Mouse (Mus musculus): ENCODE results near the gene Zfp36. TPM values are rescaled to one million over a fixed set of nuclear protein-coding genes. Genes with fewer than 3 reads are reported as not detected.

The Zfp36 gene
- total and polyA plus RNA-seq, 3 experiments: 0.50 to 2.8 TPM; not detected in 1

GRCm38 (mm10) chr7:28386462-28386861 lies 6.4 kb upstream of the Zfp36 start:
- no peaks in the 10 kb centered on the region for H3K9me3 ChIP-seq (replicated peaks; ENCODE audit: insufficient read depth, low read length)
- H3K79me2 ChIP-seq (ENCODE audit: control insufficient read depth, insufficient read depth, low read length, poor library complexity): peaks cover 2% of the 10 kb centered on the region
- no peak for TF ChIP-seq RCOR1 (IDR thresholded peaks at IDR 0.05; ENCODE audit: low read depth, low read length)
- TF ChIP-seq ZKSCAN1 (IDR thresholded peaks at IDR 0.05; ENCODE audit: low read depth, low read length): no peak
- peak; percentile 59; the same call in 1 of the 2 replicates for TF ChIP-seq SIN3A (IDR thresholded peaks at IDR 0.05; ENCODE audit: low read length)
- TF ChIP-seq BHLHE40 (IDR thresholded peaks at IDR 0.05; ENCODE audit: borderline replicate concordance, low read depth, low read length): 0 out of 2 replicates have a peak, but pooled peaks have one; percentile 24
- no peak for TF ChIP-seq TAL1 (IDR thresholded peaks at IDR 0.05; ENCODE audit: low read length)
- no peak for TF ChIP-seq USF1 (IDR thresholded peaks at IDR 0.05; ENCODE audit: low read depth, low read length)
- TF ChIP-seq MAX (IDR thresholded peaks at IDR 0.05; ENCODE audit: low read length): no peak
- TF ChIP-seq MXI1 (IDR thresholded peaks at IDR 0.05; ENCODE audit: low read depth, low read length): peak; percentile 51; the same call in 1 of the 2 replicates
- no peak for TF ChIP-seq GABPA (IDR thresholded peaks at IDR 0.05; ENCODE audit: low read depth, low read length)
- TF ChIP-seq ZC3H11A (IDR thresholded peaks at IDR 0.05; ENCODE audit: low read depth, low read length): peak; percentile 90
- TF ChIP-seq E2F4 (IDR thresholded peaks at IDR 0.05; ENCODE audit: borderline replicate concordance, low read depth, low read length): no peak
- TF ChIP-seq CHD1 (IDR thresholded peaks at IDR 0.05; ENCODE audit: low read depth, low read length): no peak
- TF ChIP-seq ETS1 (IDR thresholded peaks at IDR 0.05; ENCODE audit: low read depth, low read length): no peak
- peak; percentile 88 for TF ChIP-seq RAD21 (IDR thresholded peaks at IDR 0.05; ENCODE audit: low read depth, low read length)
- TF ChIP-seq MYC (IDR thresholded peaks at IDR 0.05; ENCODE audit: low read depth, low read length): no peak
- TF ChIP-seq CTCF (IDR thresholded peaks at IDR 0.05 in 2 of 3, conservative IDR thresholded peaks at IDR 0.05 in 1 of 3; ENCODE audit: control insufficient read depth in 1 of 3, insufficient read depth in 1 of 3, low read depth in 2 of 3, low read length in 3 of 3, poor library complexity in 1 of 3, severe bottlenecking in 1 of 3): peak; percentile 84 to 93 (median 90)
- no peak for TF ChIP-seq CHD2 (IDR thresholded peaks at IDR 0.05; ENCODE audit: low read length)
- TF ChIP-seq NRF1 (IDR thresholded peaks at IDR 0.05; ENCODE audit: insufficient read depth, low read depth, low read length, poor library complexity, severe bottlenecking): no peak
- no peak for TF ChIP-seq UBTF (IDR thresholded peaks at IDR 0.05; ENCODE audit: borderline replicate concordance, insufficient read depth, low read depth, low read length)
- no peak for TF ChIP-seq ZMIZ1 (IDR thresholded peaks at IDR 0.05; ENCODE audit: low read depth, low read length)
- peak; percentile 81 for TF ChIP-seq SMC3 (IDR thresholded peaks at IDR 0.05; ENCODE audit: low read depth, low read length)
- no peak for TF ChIP-seq MYB (IDR thresholded peaks at IDR 0.05; ENCODE audit: low read depth, low read length)
- H3K9ac ChIP-seq (ENCODE audit: control insufficient read depth, low read depth, low read length, poor library complexity, severe bottlenecking): no peak overlapping the region
- peak; percentile 85 for DNase-seq (ENCODE audit: low read depth, low spot score)
- peaks cover 2 to 19% of the 10 kb centered on the region in 2 experiments; a peak in 3 of 4 replicates for H3K4me1 ChIP-seq (ENCODE audit: control insufficient read depth in 1 of 2, insufficient read depth in 2 of 2, low read length in 2 of 2)
- H3K4me3 ChIP-seq (ENCODE audit: control insufficient read depth in 1 of 2, insufficient read depth in 1 of 2, low read depth in 2 of 2, low read length in 2 of 2): no peak overlapping the region
- peaks cover 0 to 12% of the 10 kb centered on the region in 2 experiments; a peak in 2 of 4 replicates for H3K36me3 ChIP-seq (ENCODE audit: control insufficient read depth in 1 of 2, insufficient read depth in 2 of 2, low read length in 2 of 2)
- no peaks in the 10 kb centered on the region for H3K27me3 ChIP-seq (ENCODE audit: control insufficient read depth in 1 of 2, insufficient read depth in 2 of 2, low read length in 2 of 2)
- no peak overlapping the region for H3K27ac ChIP-seq (ENCODE audit: control insufficient read depth, low read depth, low read length)
